Mouse (Mus musculus): ENCODE data around the gene Smbd1.

The Smbd1 gene

DNA sequence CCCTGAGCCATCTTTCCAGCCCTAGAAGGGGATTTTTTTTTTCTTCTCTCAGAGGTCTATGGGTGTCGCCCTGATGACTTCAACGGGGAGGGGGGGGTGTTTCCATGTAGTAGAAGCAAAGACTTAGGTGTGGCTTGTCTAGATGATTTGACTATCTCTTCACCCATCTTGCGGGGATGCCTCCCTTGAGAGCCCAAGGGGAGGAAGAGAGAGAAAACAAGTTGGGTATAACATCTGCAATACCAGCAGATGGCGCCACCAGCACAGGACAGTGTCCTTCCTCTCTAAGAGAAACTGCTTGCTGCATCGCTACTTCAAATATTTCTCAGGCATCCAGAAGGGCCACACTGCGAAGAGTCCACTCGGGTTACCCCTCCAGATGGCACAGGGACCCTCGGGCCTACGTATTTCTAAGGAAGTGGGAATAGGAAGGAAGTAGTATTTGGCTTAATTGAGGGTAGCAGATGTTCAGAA is 2.6 kb upstream of the Smbd1 start:
- peak; percentile 80 to 84 for DNase-seq

GRCm38 (mm10) chr16:32807408-32808185 is 2.7 kb downstream of the Smbd1 start:
- no peak for DNase-seq

DNA sequence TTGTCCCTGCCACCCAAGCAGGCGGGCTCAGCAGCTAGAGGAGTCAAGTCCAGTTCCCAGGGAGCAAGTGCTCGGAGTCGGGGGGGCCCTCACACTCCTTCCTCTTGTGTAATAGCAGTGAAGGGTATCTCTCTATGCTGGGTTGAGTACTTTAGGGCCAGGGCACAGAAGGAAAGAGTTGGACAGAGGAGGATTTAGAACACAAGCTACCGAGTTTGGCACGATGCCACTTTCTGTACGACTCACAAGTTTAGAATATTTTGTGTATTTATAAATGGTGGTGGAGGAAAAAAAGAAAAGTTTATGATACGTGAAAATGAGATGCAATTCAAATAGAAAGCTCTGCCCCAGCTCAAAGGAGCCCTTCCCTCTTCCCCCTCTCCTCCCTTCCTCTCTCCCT is 5.1 kb downstream of the Smbd1 start:
- no peak for DNase-seq

DNA sequence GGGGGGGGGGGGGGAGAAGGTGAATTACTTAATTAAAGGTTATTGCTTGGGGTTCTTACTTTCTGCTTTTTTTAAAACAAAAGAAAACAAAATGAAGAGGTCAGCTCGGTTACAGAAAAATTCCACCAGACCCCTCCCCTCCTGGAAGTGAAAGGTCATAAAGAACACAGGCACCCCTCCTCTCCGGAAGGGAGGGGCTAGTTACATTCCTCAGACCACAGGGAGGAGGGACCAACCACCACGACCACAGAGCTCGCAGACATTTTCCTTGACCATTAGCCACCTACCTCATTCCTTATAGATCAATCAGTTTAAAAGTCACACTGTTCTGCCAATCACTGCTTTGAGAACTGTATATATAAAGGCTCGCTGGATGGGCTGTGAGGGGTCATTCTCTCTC is 6.4 kb downstream of the Smbd1 start:
- DNase-seq = no peak

DNA sequence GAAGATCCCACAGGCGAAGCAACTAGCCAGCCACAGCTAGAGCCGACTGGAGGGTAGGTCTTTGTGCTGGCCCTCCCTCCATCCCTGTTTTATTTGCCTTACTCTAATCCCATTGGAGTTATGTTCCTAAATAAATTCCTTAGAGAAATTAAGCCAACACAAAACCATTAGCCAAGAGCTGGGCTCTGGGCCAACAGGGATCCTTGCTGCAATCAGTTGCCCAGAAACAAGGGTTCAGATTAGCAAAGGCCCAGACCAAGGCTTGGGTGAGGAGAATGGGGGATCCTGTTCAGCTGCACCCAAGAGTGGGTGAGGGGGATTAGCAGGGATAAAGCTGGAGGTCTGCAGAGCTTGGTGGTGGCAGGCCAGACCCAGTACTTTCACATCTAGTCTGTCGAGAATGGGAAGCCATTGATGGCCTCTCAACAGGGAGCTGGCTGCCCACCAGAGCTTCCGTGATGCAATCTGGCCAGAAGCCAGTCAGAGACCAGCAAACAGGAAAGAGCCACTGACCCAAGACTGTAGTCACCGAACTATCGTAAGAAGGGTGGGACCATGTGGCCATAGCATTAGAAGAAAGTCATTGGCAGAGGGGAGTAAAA is 6.9 kb downstream of the Smbd1 start:
- peak; percentile 62 to 64 for DNase-seq

- no peak for DNase-seq
These were observed 12.9 kb downstream of the Smbd1 start, which contains the start of gene Muc20 for GRCm38 (mm10) chr16:32797426-32797689. Gene Muc20 (minus strand): TSS chr16:32797435.

GRCm38 (mm10) chr16:32796676-32797425 is 13.4 kb downstream of the Smbd1 start:
- no peak for DNase-seq

GRCm38 (mm10) chr16:32795177-32795576 is 15.1 kb downstream of the Smbd1 start:
- no peak for DNase-seq

DNA sequence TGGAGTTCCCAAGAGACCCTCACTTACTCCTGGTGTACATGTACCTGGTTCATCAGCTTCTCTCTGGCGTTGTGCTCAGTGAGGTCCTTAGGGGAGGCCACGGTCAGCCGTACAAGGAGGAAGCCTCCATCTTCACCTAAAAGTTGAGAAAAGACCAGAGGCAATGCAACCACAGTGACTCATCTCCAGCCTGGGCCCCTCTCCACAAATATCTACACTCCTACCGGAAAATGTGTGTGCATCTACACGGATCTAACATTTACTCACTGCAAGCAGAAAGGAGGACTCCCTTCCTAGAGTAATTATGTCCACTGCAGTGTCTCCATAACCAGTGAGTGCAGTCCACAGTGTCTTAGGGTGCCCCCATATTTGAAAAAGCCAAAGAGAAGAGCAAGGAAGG is 20.2 kb downstream of the Smbd1 start:
- DNase-seq = no peak

DNA sequence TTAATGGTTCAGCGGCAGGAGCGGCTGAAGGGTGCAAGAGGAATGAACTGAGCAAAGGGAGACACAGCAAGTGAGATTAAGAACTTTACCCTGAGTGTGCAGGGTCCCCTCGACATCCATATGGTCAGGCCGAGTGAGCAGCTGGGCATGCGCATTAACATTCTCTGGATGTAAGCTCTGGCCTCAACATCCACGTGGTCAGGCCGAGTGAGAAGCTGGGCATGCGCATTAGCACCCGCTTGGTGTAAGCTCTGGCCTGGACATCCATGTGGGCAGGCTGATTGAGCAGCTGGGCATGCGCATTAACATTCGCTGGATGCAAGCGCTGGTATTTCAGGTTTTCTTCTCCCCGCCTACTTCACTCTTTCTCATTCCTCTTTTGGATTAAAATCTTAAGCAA is 25.4 kb downstream of the Smbd1 start:
- DNase-seq = no peak

GRCm38 (mm10) chr16:32783324-32784062 is 26.8 kb downstream of the Smbd1 start:
- DNase-seq = no peak

DNA sequence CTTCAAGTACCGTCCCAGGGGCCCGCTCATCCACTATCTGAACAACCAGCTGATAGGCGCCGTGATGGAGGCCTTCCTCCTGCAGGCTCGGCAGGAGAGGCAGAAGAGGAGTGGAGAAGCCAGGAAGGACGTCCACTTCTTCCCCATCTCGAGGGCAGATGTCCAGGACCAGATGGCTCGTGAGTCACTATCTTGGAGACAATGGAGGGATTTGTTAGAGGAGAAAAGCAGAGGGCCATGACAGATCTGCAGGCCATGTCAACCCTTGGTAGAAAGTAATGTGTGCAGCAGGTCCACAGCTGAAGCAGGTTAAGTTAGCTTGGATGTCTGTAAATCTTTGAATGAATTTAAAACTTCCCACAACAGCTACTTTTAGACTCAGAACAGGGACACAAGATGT is 31.3 kb downstream of the Smbd1 start:
- DNase-seq = peak; percentile 10 to 11

DNA sequence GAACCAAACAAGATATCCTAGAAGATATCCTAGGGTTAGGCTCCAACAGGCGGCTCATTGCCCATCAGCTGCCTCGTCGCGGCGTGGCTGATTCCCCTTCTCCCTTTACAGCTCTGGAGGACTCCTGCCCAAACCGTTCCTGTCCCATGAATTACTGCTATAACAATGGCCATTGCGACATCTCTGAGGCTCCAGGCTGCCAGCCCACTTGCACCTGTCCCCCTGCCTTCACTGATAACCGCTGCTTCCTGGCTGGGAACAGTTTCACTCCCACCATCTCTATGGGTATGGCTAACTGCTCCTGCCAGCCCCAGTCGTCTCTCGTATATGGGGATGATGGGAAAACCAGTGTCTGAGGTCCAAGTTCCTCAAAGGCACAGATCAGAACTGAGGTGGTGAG is 33.6 kb downstream of the Smbd1 start:
- DNase-seq = no peak

GRCm38 (mm10) chr16:32766904-32767303 is 43.4 kb downstream of the Smbd1 start:
- DNase-seq = no peak

GRCm38 (mm10) chr16:32764961-32765360 is 45.3 kb downstream of the Smbd1 start:
- DNase-seq = no peak

GRCm38 (mm10) chr16:32764550-32764949 is 45.7 kb downstream of the Smbd1 start:
- no peak for DNase-seq

Measured in cerebellum, postnatal 36 days (tissue).